Mouse (Mus musculus) T-cell, adult 2 months (primary cell): ENCODE measurements around the gene Hdhd5.

Experiments used
- DNase-seq: peaks from one replicate; pipeline ENCODE4 v3.0.0; 2022; ENCODE audit warnings: low spot score

The Hdhd5 gene

GRCm38 (mm10) chr6:120531020-120531965, at the start of gene Hdhd5:
Hdhd5 (minus strand) TSS chr6:120531319.
- DNase-seq, result peak; percentile 93

GRCm38 (mm10) chr6:120580713-120581015, 49.5 kb upstream of the Hdhd5 start:
- DNase-seq, result no peak

GRCm38 (mm10) chr6:120579831-120580712, 49.0 kb upstream of the Hdhd5 start:
- peak; percentile 75 for DNase-seq

GRCm38 (mm10) chr6:120579110-120579830, 48.2 kb upstream of the Hdhd5 start:
- DNase-seq, result no peak

- no peak for DNase-seq
Measured at GRCm38 (mm10) chr6:120578471-120578870, 47.4 kb upstream of the Hdhd5 start.

- no peak for DNase-seq
Measured at GRCm38 (mm10) chr6:120572372-120572771, 41.3 kb upstream of the Hdhd5 start.

- no peak for DNase-seq
Measured at GRCm38 (mm10) chr6:120568257-120568656, 37.1 kb upstream of the Hdhd5 start.

GRCm38 (mm10) chr6:120566911-120567909, 36.1 kb upstream of the Hdhd5 start:
- peak; percentile 73 for DNase-seq

GRCm38 (mm10) chr6:120556641-120557040, 25.5 kb upstream of the Hdhd5 start:
- DNase-seq, result no peak

- no peak for DNase-seq
Measured at GRCm38 (mm10) chr6:120555983-120556567, 25.0 kb upstream of the Hdhd5 start.

GRCm38 (mm10) chr6:120555152-120555551, 24.0 kb upstream of the Hdhd5 start:
- no peak for DNase-seq

- DNase-seq, result no peak
Measured at GRCm38 (mm10) chr6:120550173-120550572, 19.1 kb upstream of the Hdhd5 start.

- DNase-seq, result no peak
Measured at GRCm38 (mm10) chr6:120548581-120548980, 17.5 kb upstream of the Hdhd5 start.

GRCm38 (mm10) chr6:120546973-120547372, 15.9 kb upstream of the Hdhd5 start:
- DNase-seq, result no peak

- no peak for DNase-seq
Measured at GRCm38 (mm10) chr6:120546292-120546691, 15.2 kb upstream of the Hdhd5 start.

- no peak for DNase-seq
Measured at GRCm38 (mm10) chr6:120542061-120542460, 10.9 kb upstream of the Hdhd5 start.

- DNase-seq, result no peak
Measured at GRCm38 (mm10) chr6:120541386-120541785, 10.3 kb upstream of the Hdhd5 start.

- DNase-seq, result no peak
Measured at GRCm38 (mm10) chr6:120539781-120540231, 8.7 kb upstream of the Hdhd5 start.

GRCm38 (mm10) chr6:120539132-120539759, 8.1 kb upstream of the Hdhd5 start:
- DNase-seq, result peak; percentile 65

GRCm38 (mm10) chr6:120536337-120536736, 5.2 kb upstream of the Hdhd5 start:
- DNase-seq, result no peak
